Mouse (Mus musculus): ENCODE data around the gene Tasp1. TPM values are rescaled to one million over a fixed set of nuclear protein-coding genes. Genes with fewer than 3 reads are reported as not detected.
"Not testable (repeated sequence)": the region's sequence is repeated elsewhere in the genome, so short reads cannot be mapped to it uniquely, and the experiment has no call there.

The Tasp1 gene
- polyA plus RNA-seq, 1 experiment from 2014 or later, result 19.9 TPM

- Histone ChIP-seq H3K4me1 (ENCODE audit: control insufficient read depth, insufficient read depth, low read length) (peaks cover 9% of the 10 kb centered on the region; the same call in 1 of the 2 replicates), H3K36me3 (ENCODE audit: control insufficient read depth, insufficient read depth, low read length) (no peaks in the 10 kb centered on the region), H3K27ac (replicated peaks; ENCODE audit: low read depth, low read length) (no peak overlapping the region), H3K4me2 (ENCODE audit: low read depth, low read length) (no peak overlapping the region), H3K4me3 (ENCODE audit: low read depth, low read length) (no peak overlapping the region), H3K27me3 (replicated peaks; ENCODE audit: control insufficient read depth, insufficient read depth, low read length) (no peaks in the 10 kb centered on the region), H3K9ac (ENCODE audit: low read depth, low read length) (no peak overlapping the region), H3K9me3 (ENCODE audit: control insufficient read depth, low read length) (no peaks in the 10 kb centered on the region)
- WGBS, result 79% methylated on average over 2 of the region's 2 CpGs
- ATAC-seq (ENCODE audit: low read depth) (no peak), DNase-seq (ENCODE audit: low spot score) (no peak)
Measured at GRCm38 (mm10) chr2:139937581-139937980, 129.0 kb downstream of the Tasp1 start.

GRCm38 (mm10) chr2:139934577-139934976 is 132.0 kb downstream of the Tasp1 start:
- no peak overlapping the region for H3K9ac ChIP-seq (ENCODE audit: low read depth, low read length)
- peaks cover 15% of the 10 kb centered on the region; the same call in 1 of the 2 replicates for H3K4me1 ChIP-seq (ENCODE audit: control insufficient read depth, insufficient read depth, low read length)
- no peak for ATAC-seq (ENCODE audit: low read depth)
- H3K27me3 ChIP-seq (replicated peaks; ENCODE audit: control insufficient read depth, insufficient read depth, low read length), result no peaks in the 10 kb centered on the region
- no peak overlapping the region for H3K4me3 ChIP-seq (ENCODE audit: low read depth, low read length)
- H3K4me2 ChIP-seq (ENCODE audit: low read depth, low read length), result no peak overlapping the region
- no peaks in the 10 kb centered on the region for H3K9me3 ChIP-seq (ENCODE audit: control insufficient read depth, low read length)
- DNase-seq (ENCODE audit: low spot score), result peak; percentile 70
- no peaks in the 10 kb centered on the region for H3K36me3 ChIP-seq (ENCODE audit: control insufficient read depth, insufficient read depth, low read length)
- H3K27ac ChIP-seq (replicated peaks; ENCODE audit: low read depth, low read length), result peak overlapping the region; percentile 22
- WGBS, result 23% methylated on average over 10 of the region's 10 CpGs

GRCm38 (mm10) chr2:139934033-139934572 is 132.5 kb downstream of the Tasp1 start:
- no peak for DNase-seq (ENCODE audit: low spot score)
- Histone ChIP-seq H3K9me3 (ENCODE audit: control insufficient read depth, low read length) (no peaks in the 10 kb centered on the region), H3K27me3 (replicated peaks; ENCODE audit: control insufficient read depth, insufficient read depth, low read length) (no peaks in the 10 kb centered on the region), H3K27ac (replicated peaks; ENCODE audit: low read depth, low read length) (peak overlapping the region; percentile 22; the same call in 1 of the 2 replicates), H3K36me3 (ENCODE audit: control insufficient read depth, insufficient read depth, low read length) (no peaks in the 10 kb centered on the region), H3K4me1 (ENCODE audit: control insufficient read depth, insufficient read depth, low read length) (peaks cover 15% of the 10 kb centered on the region; the same call in 1 of the 2 replicates), H3K9ac (ENCODE audit: low read depth, low read length) (no peak overlapping the region), H3K4me3 (ENCODE audit: low read depth, low read length) (no peak overlapping the region), H3K4me2 (ENCODE audit: low read depth, low read length) (no peak overlapping the region)
- WGBS, result 38% methylated on average over 4 of the region's 4 CpGs
- ATAC-seq (ENCODE audit: low read depth), result no peak

- ATAC-seq (ENCODE audit: low read depth) (peak; percentile 75; the same call in 1 of the 2 replicates), DNase-seq (ENCODE audit: low spot score) (peak; percentile 44)
- Histone ChIP-seq H3K4me1 (ENCODE audit: control insufficient read depth, insufficient read depth, low read length) (peaks cover 15% of the 10 kb centered on the region; the same call in 1 of the 2 replicates), H3K27me3 (replicated peaks; ENCODE audit: control insufficient read depth, insufficient read depth, low read length) (no peaks in the 10 kb centered on the region), H3K9ac (ENCODE audit: low read depth, low read length) (no peak overlapping the region), H3K36me3 (ENCODE audit: control insufficient read depth, insufficient read depth, low read length) (no peaks in the 10 kb centered on the region), H3K4me2 (ENCODE audit: low read depth, low read length) (no peak overlapping the region), H3K27ac (replicated peaks; ENCODE audit: low read depth, low read length) (no peak overlapping the region), H3K4me3 (ENCODE audit: low read depth, low read length) (no peak overlapping the region), H3K9me3 (ENCODE audit: control insufficient read depth, low read length) (no peaks in the 10 kb centered on the region)
- 58% methylated on average over 2 of the region's 2 CpGs for WGBS
Measured at GRCm38 (mm10) chr2:139932211-139932610, 134.4 kb downstream of the Tasp1 start.

- Histone ChIP-seq H3K4me2 (ENCODE audit: low read depth, low read length) (no peak overlapping the region), H3K9me3 (ENCODE audit: control insufficient read depth, low read length) (no peaks in the 10 kb centered on the region), H3K36me3 (ENCODE audit: control insufficient read depth, insufficient read depth, low read length) (no peaks in the 10 kb centered on the region), H3K27me3 (replicated peaks; ENCODE audit: control insufficient read depth, insufficient read depth, low read length) (no peaks in the 10 kb centered on the region), H3K4me3 (ENCODE audit: low read depth, low read length) (no peak overlapping the region), H3K9ac (ENCODE audit: low read depth, low read length) (no peak overlapping the region), H3K27ac (replicated peaks; ENCODE audit: low read depth, low read length) (no peak overlapping the region), H3K4me1 (ENCODE audit: control insufficient read depth, insufficient read depth, low read length) (no peaks in the 10 kb centered on the region)
- DNase-seq (ENCODE audit: low spot score), result peak; percentile 29
- 8% methylated on average over 1 of the region's 1 CpGs for WGBS
- ATAC-seq (ENCODE audit: low read depth), result no peak
Measured at GRCm38 (mm10) chr2:139924937-139925336, 141.7 kb downstream of the Tasp1 start.

GRCm38 (mm10) chr2:139921395-139921794 is 145.2 kb downstream of the Tasp1 start:
- not testable (repeated sequence) for H3K4me1 ChIP-seq (ENCODE audit: control insufficient read depth, insufficient read depth, low read length); H3K4me2 ChIP-seq (ENCODE audit: low read depth, low read length)

GRCm38 (mm10) chr2:139919757-139920156 is 146.8 kb downstream of the Tasp1 start:
- no peaks in the 10 kb centered on the region for H3K4me1 ChIP-seq (ENCODE audit: control insufficient read depth, insufficient read depth, low read length)
- H3K4me2 ChIP-seq (ENCODE audit: low read depth, low read length), result no peak overlapping the region
- no peak overlapping the region for H3K9ac ChIP-seq (ENCODE audit: low read depth, low read length)
- ATAC-seq (ENCODE audit: low read depth) (no peak), DNase-seq (ENCODE audit: low spot score) (no peak)
- no peaks in the 10 kb centered on the region for H3K27me3 ChIP-seq (replicated peaks; ENCODE audit: control insufficient read depth, insufficient read depth, low read length)
- no peak overlapping the region for H3K4me3 ChIP-seq (ENCODE audit: low read depth, low read length)
- H3K36me3 ChIP-seq (ENCODE audit: control insufficient read depth, insufficient read depth, low read length), result no peaks in the 10 kb centered on the region
- no peaks in the 10 kb centered on the region for H3K9me3 ChIP-seq (ENCODE audit: control insufficient read depth, low read length)
- H3K27ac ChIP-seq (replicated peaks; ENCODE audit: low read depth, low read length), result no peak overlapping the region
- 49% methylated on average over 2 of the region's 2 CpGs for WGBS

More at GRCm38 (mm10) chr2:139921395-139921794, 145.2 kb downstream of the Tasp1 start:
- not testable (repeated sequence) for H3K27ac ChIP-seq (replicated peaks; ENCODE audit: low read depth, low read length); H3K9me3 ChIP-seq (ENCODE audit: control insufficient read depth, low read length); H3K4me3 ChIP-seq (ENCODE audit: low read depth, low read length); ATAC-seq (ENCODE audit: low read depth); H3K9ac ChIP-seq (ENCODE audit: low read depth, low read length); H3K27me3 ChIP-seq (replicated peaks; ENCODE audit: control insufficient read depth, insufficient read depth, low read length); H3K36me3 ChIP-seq (ENCODE audit: control insufficient read depth, insufficient read depth, low read length); DNase-seq (ENCODE audit: low spot score)

GRCm38 (mm10) chr2:139906441-139907157 is 160.0 kb downstream of the Tasp1 start:
- Histone ChIP-seq H3K4me2 (ENCODE audit: low read depth, low read length) (no peak overlapping the region), H3K27ac (replicated peaks; ENCODE audit: low read depth, low read length) (no peak overlapping the region), H3K4me1 (ENCODE audit: control insufficient read depth, insufficient read depth, low read length) (no peaks in the 10 kb centered on the region), H3K36me3 (ENCODE audit: control insufficient read depth, insufficient read depth, low read length) (no peaks in the 10 kb centered on the region), H3K27me3 (replicated peaks; ENCODE audit: control insufficient read depth, insufficient read depth, low read length) (no peaks in the 10 kb centered on the region), H3K9me3 (ENCODE audit: control insufficient read depth, low read length) (no peaks in the 10 kb centered on the region), H3K9ac (ENCODE audit: low read depth, low read length) (no peak overlapping the region), H3K4me3 (ENCODE audit: low read depth, low read length) (no peak overlapping the region)
- 92% methylated on average over 9 of the region's 9 CpGs for WGBS
- no peak for ATAC-seq (ENCODE audit: low read depth)
- no peak for DNase-seq (ENCODE audit: low spot score)

Data from embryonic facial prominence, embryonic 14.5 days (tissue).